Mouse (Mus musculus): ENCODE measurements around the gene Ehd1.

DNA sequence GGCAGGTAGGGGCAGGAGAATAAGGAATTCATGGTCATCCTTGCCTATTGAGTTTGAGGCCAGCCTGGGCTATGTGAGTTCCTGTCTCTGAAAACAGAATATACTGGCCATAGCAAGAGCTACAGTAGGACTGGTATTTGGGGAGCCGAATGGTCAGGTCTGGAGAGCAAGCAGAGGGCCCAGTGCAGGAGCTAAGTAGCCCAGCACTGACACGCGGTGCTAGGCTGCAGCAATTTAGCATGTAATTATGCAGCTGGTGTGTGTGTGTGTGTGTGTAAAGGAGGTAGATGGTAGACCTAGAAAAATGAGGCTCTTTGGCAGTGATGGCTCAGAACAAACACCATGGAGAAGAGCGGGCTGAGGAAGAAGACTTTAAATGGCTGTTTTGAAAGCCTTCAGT, 71.1 kb downstream of the Ehd1 start:
- TF ChIP-seq CTCF (IDR thresholded peaks at IDR 0.05; ENCODE audit: low read depth) (no peak), EP300 (optimal IDR thresholded peaks at IDR 0.05) (no peak)
